8 mouse cellular contexts compared by ENCODE assay signal in genomic region chr5:148904846-148905245, GRCm38 (mm10). TPM values are rescaled to one million over a fixed set of nuclear protein-coding genes. Genes with fewer than 3 reads are reported as not detected.
A peak's percentile ranks its signal among the peaks of the same experiment; 100 is the strongest.
DNase-seq lines count a peak whose midpoint lies in the region; ATAC-seq and TF ChIP-seq lines count a peak whose summit lies in the region.

No protein-coding gene starts in this region.

- H3K27ac ChIP-seq in kidney, adult 2 months (ENCODE audit: insufficient read depth, low read depth, low read length), result no peak overlapping the region
- no peak overlapping the region for H3K27ac ChIP-seq in kidney, embryonic 15.5 days
- no peak overlapping the region for H3K27ac ChIP-seq in embryonic facial prominence, embryonic 11.5 days (replicated peaks; ENCODE audit: low read depth, low read length)
- H3K27ac ChIP-seq in liver, embryonic 13.5 days, result no peak overlapping the region
- H3K27ac ChIP-seq in stomach, embryonic 15.5 days, result no peak overlapping the region

- H3K9me3 ChIP-seq in kidney, embryonic 15.5 days (replicated peaks), result no peaks in the 10 kb centered on the region
- H3K9me3 ChIP-seq in embryonic facial prominence, embryonic 11.5 days (replicated peaks; ENCODE audit: control insufficient read depth, low read length), result no peaks in the 10 kb centered on the region
- no peaks in the 10 kb centered on the region for H3K9me3 ChIP-seq in liver, embryonic 13.5 days (replicated peaks)
- H3K9me3 ChIP-seq in stomach, embryonic 15.5 days, result no peaks in the 10 kb centered on the region

- peak; percentile 79 for DNase-seq in kidney, adult 2 months
- peak; percentile 55 for DNase-seq in ZHBTc4 (ENCODE audit: low read depth, low spot score)
- DNase-seq in embryonic facial prominence, embryonic 11.5 days (ENCODE audit: low spot score), result peak; percentile 67
- peak; percentile 26 for DNase-seq in liver, embryonic 13.5 days
- no peak for DNase-seq in layer of hippocampus, adult 9-10 months (ENCODE audit: low spot score)
- no peak for DNase-seq in urinary bladder, postnatal 4 days (ENCODE audit: low spot score in 2 of 2)

- no peak for ATAC-seq in kidney, embryonic 15.5 days (replicated peaks; ENCODE audit: low FRiP score)
- ATAC-seq in embryonic facial prominence, embryonic 11.5 days (replicated peaks; ENCODE audit: insufficient number of reproducible peaks, low FRiP score, low TSS enrichment, low read depth), result no peak
- no peak for ATAC-seq in liver, embryonic 13.5 days (ENCODE audit: low read depth)
- ATAC-seq in stomach, embryonic 15.5 days (ENCODE audit: insufficient read depth, low FRiP score, low read depth), result 0 out of 2 replicates have a peak, but pooled peaks have one; percentile 13

- no peak overlapping the region for H3K4me3 ChIP-seq in kidney, adult 2 months (ENCODE audit: insufficient read depth, low read depth, low read length)
- H3K4me3 ChIP-seq in kidney, embryonic 15.5 days (replicated peaks), result no peak overlapping the region
- H3K4me3 ChIP-seq in embryonic facial prominence, embryonic 11.5 days (ENCODE audit: low read depth, low read length), result no peak overlapping the region
- H3K4me3 ChIP-seq in liver, embryonic 13.5 days (replicated peaks), result no peak overlapping the region
- H3K4me3 ChIP-seq in stomach, embryonic 15.5 days (replicated peaks), result no peak overlapping the region

- WGBS in kidney, adult 2 months, result 46% methylated on average over 6 of the region's 6 CpGs
- WGBS in kidney, embryonic 15.5 days, result 76% methylated on average over 6 of the region's 6 CpGs
- WGBS in embryonic facial prominence, embryonic 11.5 days, result 74% methylated on average over 6 of the region's 6 CpGs
- WGBS in liver, embryonic 13.5 days (ENCODE audit: insufficient replicate concordance), result 71% methylated on average over 6 of the region's 6 CpGs
- 60% methylated on average over 6 of the region's 6 CpGs for WGBS in stomach, embryonic 15.5 days

- H3K9ac ChIP-seq in kidney, embryonic 15.5 days, result no peak overlapping the region
- H3K9ac ChIP-seq in embryonic facial prominence, embryonic 11.5 days (replicated peaks; ENCODE audit: low read length), result no peak overlapping the region
- H3K9ac ChIP-seq in liver, embryonic 13.5 days, result no peak overlapping the region
- H3K9ac ChIP-seq in stomach, embryonic 15.5 days, result no peak overlapping the region

- no peaks in the 10 kb centered on the region for H3K36me3 ChIP-seq in kidney, adult 2 months (ENCODE audit: control insufficient read depth, insufficient read depth, low read length)
- H3K36me3 ChIP-seq in kidney, embryonic 15.5 days, result peaks cover 17% of the 10 kb centered on the region
- no peaks in the 10 kb centered on the region; the same call in 1 of the 2 replicates for H3K36me3 ChIP-seq in embryonic facial prominence, embryonic 11.5 days (replicated peaks; ENCODE audit: control insufficient read depth, insufficient read depth, low read depth, low read length)
- peaks cover 48% of the 10 kb centered on the region for H3K36me3 ChIP-seq in liver, embryonic 13.5 days
- H3K36me3 ChIP-seq in stomach, embryonic 15.5 days, result 0 out of 2 replicates have a peak, but pooled peaks cover 4% of the 10 kb centered on the region

- peak; percentile 79 for TF ChIP-seq CTCF in kidney, adult 2 months (conservative IDR thresholded peaks at IDR 0.05; ENCODE audit: insufficient read depth, insufficient read length, low read depth, low read length)

- H3K4me1 ChIP-seq in kidney, adult 2 months (ENCODE audit: control insufficient read depth, insufficient read depth, low read length), result peaks cover 5% of the 10 kb centered on the region
- H3K4me1 ChIP-seq in kidney, embryonic 15.5 days, result peaks cover 24% of the 10 kb centered on the region
- H3K4me1 ChIP-seq in embryonic facial prominence, embryonic 11.5 days (ENCODE audit: control insufficient read depth, insufficient read depth, low read length), result no peaks in the 10 kb centered on the region
- peaks cover 65% of the 10 kb centered on the region for H3K4me1 ChIP-seq in liver, embryonic 13.5 days (replicated peaks)
- H3K4me1 ChIP-seq in stomach, embryonic 15.5 days, result 0 out of 2 replicates have a peak, but pooled peaks cover 9% of the 10 kb centered on the region

- H3K4me2 ChIP-seq in kidney, embryonic 15.5 days, result no peak overlapping the region
- no peak overlapping the region for H3K4me2 ChIP-seq in embryonic facial prominence, embryonic 11.5 days (ENCODE audit: low read depth, low read length)
- H3K4me2 ChIP-seq in liver, embryonic 13.5 days, result no peak overlapping the region
- no peak overlapping the region for H3K4me2 ChIP-seq in stomach, embryonic 15.5 days

- TF ChIP-seq POLR2A in kidney, adult 2 months (IDR thresholded peaks at IDR 0.05; ENCODE audit: low read depth, low read length), result no peak

- no peaks in the 10 kb centered on the region for H3K27me3 ChIP-seq in kidney, adult 2 months (replicated peaks; ENCODE audit: control insufficient read depth, insufficient read depth, low read length)
- no peaks in the 10 kb centered on the region for H3K27me3 ChIP-seq in kidney, embryonic 15.5 days
- no peaks in the 10 kb centered on the region for H3K27me3 ChIP-seq in embryonic facial prominence, embryonic 11.5 days (ENCODE audit: control insufficient read depth, insufficient read depth, low read length)
- H3K27me3 ChIP-seq in liver, embryonic 13.5 days, result no peaks in the 10 kb centered on the region
- H3K27me3 ChIP-seq in stomach, embryonic 15.5 days (replicated peaks), result no peaks in the 10 kb centered on the region

RNA-seq across cellular contexts. Expression of gene Katnal1, which starts 24.3 kb away (rescaled TPM):
- polyA plus RNA-seq in kidney, adult 2 months (2012; rRNA removed), result 6.6 and 7.5 TPM in 2 replicates
- 10.1 and 13.7 TPM in 2 replicates for polyA plus RNA-seq in kidney, embryonic 15.5 days (2015; fragmentation: Nextera tagmentation; extraction: Ambion mirVana)
- polyA plus RNA-seq in embryonic facial prominence, embryonic 11.5 days (2014; fragmentation: Nextera tagmentation; extraction: Ambion mirVana), result 21.4 and 25.3 TPM in 2 replicates
- 8.4 and 12.7 TPM in 2 replicates for polyA plus RNA-seq in liver, embryonic 13.5 days (2015; fragmentation: Nextera tagmentation; extraction: Ambion mirVana)
- polyA plus RNA-seq in stomach, embryonic 15.5 days (2015; fragmentation: Nextera tagmentation; extraction: Ambion mirVana), result 12.0 and 12.2 TPM in 2 replicates

Comparison
In these comparisons a context has a peak if more than half of its experiments do, and no peak if none do; other contexts are left out.
1. DNase-seq: peak in kidney, adult 2 months (single experiment), ZHBTc4 (single experiment), embryonic facial prominence, embryonic 11.5 days (single experiment) and liver, embryonic 13.5 days (single experiment); none in layer of hippocampus, adult 9-10 months (single experiment) and urinary bladder, postnatal 4 days (0 of 2).